Mouse (Mus musculus): ENCODE results near the gene Slc46a3.

Gene Slc46a3

DNA sequence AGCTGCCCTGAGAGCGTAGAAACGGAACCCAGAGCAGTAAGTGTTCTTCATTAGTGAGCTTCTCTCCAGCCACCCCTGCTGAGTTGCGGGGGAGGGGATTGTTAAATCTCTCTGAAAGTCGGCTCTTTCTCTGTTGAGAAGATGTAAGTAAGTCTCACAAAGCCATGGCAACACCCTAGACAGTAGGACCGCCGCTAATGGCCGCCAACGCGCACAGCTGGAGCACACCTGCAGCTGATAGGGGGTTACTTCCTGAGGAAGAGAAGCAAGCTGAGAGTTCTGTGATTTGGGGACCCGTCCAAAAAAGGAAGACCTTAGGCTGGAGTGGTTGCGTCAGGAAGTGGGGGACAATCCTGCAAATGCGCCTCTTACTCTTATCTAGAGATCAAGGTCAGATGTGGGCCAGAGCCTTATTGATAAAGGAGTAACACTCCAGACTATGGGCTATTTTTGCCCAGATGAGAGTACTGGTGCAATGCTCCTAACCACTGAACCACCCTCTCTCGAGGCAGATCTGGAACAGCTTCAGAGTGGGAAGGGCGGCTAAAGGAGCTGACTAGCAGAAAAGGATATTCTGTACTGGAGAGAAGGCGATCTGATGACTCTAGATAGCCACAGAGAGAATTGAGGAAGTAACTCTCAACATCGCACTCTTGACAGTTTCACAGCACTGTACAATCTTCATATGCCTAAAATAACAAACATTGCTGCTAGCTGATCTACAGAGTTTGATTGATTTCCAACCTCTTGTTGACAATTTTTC is 1.0 kb upstream of the Slc46a3 start:
- DNase-seq: peak; percentile 51

GRCm38 (mm10) chr5:147893766-147894454 is 705 bp downstream of the Slc46a3 start:
- peak; percentile 57 for DNase-seq

DNA sequence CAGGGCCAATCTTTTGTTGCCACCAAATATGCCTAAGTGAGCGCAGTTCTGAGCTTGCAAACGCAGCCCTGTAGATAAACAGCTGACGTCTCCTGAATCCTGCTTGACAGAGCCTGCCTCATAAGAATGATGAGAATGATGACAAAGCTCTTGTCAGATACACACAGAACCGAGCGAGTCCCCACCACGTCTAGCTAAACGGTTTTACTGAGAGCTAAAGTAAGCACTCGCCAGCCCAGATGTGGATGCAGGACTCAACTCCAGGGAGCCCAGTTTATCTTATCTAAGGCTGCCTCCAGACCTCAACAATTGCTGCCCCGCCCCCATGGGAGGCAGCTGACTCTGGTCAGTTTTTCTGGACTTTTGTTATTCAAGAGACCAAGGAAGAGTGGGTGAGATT is 1.5 kb downstream of the Slc46a3 start:
- DNase-seq: no peak

DNA sequence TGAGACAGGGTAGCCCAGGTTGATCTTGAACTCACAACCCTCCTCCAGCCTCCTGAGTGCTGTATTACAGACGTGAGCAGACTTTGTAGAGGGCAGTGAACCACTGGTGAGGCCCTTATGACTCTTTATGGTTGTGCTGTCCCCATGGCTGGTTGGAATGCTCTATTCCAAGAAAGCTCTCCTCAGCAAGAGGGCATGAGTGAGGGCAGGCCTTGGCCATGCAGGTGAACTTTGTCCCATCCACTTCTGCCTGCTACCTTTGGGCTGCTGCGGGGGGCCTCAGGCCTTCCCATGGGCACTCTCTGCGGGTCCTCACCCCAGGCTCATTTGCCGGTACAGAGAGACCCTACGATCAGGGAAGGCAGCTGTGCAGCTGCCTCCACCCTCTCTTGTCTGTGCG is 1.9 kb downstream of the Slc46a3 start:
- no peak for DNase-seq

DNA sequence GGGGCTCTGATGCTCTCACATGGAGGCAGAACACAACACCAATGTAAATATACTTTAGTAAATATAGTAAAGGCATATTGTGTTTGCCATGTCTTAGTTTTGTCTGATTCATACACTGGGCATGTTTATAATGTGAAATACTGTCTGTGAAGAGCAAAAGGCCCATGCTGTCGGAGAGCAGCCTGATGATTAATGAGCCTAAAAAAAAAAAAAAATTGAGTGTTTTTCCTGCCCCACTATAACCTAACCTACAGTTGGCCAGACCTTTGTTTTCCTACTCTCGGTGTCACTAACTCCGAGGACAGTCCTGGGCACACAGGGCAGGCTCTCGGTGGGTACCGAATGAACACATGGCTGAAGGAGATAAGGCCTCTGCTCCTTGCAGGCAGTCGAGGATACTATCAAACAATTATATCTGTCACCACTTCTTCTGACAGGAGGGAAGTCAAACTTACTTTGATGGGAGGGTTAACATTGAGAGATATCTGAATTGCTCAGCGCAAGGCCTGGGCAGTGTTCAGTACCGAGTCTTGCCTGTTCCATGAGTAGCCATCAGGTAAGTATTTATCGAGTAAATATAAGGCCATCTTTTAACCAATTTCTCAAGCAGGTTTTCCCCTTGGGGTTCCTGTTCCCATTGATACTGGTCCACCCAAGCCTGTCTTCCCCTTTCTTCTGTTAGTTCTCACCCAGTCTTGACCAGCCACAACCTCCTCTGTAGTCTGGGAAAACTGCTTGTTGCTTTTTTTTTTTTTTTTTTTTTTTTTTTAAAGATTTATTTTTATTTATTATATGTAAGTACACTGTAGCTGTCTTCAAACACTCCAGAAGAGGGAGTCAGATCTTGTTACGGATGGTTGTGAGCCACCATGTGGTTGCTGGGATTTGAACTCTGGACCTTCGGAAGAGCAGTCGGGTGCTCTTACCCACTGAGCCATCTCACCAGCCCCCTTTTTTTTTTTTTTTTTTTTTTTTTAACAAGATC is 6.0 kb downstream of the Slc46a3 start:
- DNase-seq: no peak

DNA sequence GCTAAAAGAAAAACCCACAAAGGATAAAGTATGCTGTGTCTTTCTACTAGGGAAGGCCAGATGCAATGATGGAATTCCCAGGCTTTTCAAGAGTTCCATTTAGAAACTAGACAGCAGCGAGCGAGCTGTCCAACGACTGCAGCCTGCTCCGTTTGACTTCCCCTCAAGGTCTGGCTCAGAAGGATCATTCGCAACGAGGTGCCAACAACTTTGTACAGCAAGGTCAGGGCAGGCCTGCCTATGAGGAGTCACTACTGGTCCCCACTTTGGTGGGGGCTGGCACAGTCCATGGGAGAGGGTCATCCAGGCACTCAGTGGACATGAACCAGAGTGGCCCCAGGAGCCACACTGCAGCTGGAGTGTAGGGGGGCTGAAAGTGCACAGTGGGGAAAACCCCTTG is 11.0 kb downstream of the Slc46a3 start:
- DNase-seq: no peak

DNA sequence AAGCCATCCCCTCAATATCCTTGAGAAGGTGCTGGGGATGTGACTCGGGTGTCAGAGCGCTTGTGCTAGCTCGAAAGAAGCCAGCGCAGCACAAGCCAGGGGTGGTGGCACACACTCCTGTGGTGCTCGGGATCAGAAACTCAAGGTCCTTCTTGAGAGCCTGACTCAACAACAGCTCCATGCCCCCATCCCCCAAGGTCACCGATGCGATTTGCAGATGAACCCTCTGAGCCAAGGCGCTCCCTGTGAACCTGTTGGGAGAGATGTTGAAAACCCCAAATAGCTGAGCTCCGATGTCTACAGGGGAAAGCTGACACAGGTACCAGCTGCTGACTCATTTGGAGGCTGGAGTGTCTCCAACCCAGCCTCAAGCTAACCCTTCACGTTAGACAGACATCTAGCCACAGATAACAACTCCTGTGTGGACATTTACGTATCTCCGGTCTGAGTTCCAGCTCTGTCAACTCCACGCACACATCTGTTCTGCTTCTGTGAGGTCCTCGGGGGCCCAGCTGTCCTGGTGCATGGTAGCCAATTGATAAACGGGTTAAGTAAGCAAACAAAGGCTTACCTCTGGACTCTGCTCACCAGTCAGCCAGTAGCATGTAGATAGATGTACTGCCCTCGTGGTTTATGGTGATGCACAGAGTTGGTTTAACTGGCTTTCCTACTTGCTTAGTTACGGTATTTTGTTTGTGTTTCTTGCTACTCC is 14.5 kb downstream of the Slc46a3 start:
- DNase-seq: no peak

DNA sequence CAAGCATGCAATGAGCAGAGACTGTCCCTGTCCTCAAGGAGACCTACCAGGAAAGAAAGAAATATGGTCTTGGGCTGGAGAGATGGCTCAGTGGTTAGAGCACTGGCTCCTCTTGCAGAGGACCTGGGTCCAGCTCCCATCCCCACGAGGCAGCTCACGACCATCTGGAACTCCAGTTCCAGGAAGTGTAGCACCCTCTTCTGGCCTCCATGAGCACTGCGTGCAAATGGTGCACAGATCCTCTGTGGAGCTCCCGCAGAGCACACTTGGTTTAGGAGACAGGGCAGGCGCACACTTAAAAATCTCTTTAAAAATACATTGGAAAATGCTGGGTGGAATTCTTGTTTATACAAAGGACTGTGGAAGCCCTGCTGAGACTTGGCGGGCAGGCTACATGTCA is 17.1 kb downstream of the Slc46a3 start:
- DNase-seq: peak; percentile 50

GRCm38 (mm10) chr5:147875210-147875609 is 19.4 kb downstream of the Slc46a3 start:
- DNase-seq: no peak

DNA sequence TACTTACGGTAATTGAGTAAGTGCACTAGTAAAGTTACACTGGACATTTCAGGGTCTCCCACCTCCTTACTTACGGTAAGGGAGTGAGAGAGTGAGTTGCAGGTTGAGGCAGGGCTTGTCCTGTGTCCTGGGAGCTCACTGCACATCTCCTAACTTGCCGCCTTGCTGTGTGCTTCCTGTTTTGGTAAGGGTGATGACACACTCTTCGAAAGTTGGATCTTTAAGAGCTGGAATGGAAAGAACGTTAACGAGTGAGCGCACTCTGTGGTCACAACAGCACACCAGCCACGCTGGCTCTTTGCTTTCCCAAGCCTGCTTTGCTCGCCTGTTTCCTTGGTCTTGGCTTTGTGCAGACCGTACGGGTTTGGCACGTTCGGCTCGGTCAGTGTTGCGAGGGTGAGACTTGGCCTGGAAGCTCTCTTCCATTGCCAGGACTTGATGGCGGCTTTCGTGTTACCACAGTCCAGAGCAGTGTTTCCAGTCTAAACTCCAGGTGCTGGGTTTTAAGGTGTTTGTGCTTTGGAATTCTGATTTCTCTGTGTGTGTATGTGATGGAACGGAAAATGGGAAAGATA is 20.0 kb downstream of the Slc46a3 start:
- DNase-seq: no peak

GRCm38 (mm10) chr5:147871091-147871820 is 23.4 kb downstream of the Slc46a3 start:
- DNase-seq: no peak

DNA sequence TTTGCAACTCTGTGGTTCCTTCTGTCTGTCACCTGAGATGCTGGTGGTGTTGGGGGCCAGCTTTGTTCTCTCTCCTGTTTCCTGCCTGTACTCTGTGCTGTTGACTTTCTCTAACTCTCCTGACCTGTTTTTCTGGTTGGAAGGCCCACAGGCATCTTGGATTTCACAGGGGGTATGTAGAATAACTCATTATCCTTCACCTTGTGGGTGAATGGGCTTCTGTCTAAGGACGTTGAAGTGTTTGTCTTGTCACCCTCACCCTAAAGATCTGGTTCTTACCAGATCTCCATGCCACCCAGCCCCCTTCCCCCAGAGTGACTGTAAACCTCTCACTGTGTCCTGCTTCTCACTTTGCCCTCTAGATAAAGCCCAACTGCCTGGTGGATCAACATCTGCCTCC is 24.3 kb downstream of the Slc46a3 start:
- DNase-seq: no peak

DNA sequence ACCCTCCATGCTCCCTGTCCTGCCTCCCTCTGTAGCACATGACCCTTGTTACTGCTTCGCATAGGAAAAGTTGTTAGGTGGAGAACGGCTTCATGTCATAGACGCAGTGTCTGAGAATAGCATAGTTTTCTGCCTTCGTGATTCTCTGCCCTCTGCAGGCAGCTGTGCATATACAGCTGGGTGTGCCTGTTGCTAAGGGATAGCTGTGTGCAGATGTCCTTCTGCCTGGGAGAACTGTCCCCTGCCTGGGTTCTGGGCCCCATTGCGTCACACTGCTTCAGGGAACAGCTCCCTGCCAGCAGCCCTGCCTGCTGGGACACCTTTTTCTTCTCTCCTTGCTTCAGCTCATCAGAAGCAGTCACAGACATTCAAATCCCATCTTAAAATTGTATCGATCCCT is 25.0 kb downstream of the Slc46a3 start:
- no peak for DNase-seq

DNA sequence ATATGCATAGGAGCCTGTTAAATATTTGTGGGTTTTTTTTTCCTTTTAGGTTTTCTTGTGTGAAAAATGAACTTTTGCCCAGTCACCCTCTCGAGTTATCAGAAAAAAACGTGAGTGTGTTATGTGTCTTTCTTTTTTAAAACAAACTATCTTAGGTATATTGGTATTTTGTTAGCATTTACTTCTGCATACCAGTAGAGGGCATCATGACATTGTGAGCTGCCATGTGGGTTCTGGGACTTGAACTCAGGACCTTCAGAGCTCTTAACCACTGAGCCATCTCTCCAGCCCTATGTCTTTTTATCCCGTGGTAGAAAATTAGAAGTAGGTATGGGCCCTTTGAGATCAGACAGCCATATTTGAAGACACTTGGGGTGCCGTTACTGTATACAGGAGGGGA is 25.9 kb downstream of the Slc46a3 start:
- DNase-seq: no peak

DNA sequence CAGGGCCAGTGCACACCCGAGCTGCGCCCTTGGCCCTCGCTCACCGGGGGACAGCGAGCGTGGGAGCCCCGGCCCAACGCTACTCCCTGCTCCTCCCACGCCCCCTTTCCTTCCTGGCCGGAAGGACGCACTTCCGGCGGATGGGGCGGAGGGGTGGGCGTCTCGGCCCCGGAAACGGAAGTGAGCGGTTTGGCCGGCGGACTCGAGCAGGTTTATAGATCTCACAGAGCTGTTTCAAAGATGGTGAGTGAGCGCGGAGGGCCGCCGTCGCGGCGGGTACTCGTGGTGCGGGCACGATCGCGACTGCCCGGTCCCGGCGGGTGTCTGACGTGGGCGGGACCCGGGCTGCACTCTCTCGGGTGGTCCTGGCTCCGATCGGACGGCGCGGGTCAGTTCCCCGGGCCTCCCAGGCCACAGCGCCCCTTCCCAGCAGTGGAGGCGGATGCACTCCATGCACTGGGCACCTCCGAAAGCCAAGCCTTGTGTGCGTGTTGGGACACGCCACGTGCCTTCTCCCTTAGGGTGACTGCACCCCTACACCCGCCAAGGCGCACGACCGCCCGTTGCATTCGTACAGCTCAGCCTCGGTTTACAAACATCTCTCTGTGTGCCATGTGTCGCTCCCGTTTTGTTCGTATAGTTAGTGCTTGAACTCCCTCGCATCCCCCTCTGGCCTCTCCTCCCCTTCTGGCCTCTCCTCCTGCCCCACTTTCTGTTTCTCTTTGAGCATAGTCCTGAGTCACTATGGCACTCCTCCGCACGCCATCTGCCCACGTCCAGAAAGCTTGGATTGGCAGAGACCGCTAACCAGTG is 34.0 kb downstream of the Slc46a3 start, which contains the start of gene Pomp:
TSS of gene Pomp (plus strand) at position 13 of the 813 bp plus-strand sequence.
- peak; percentile 90 for DNase-seq

- DNase-seq: no peak
These were observed 34.6 kb downstream of the Slc46a3 start for GRCm38 (mm10) chr5:147860076-147860448.

GRCm38 (mm10) chr5:147850194-147850593 is 44.4 kb downstream of the Slc46a3 start:
- no peak for DNase-seq

DNA sequence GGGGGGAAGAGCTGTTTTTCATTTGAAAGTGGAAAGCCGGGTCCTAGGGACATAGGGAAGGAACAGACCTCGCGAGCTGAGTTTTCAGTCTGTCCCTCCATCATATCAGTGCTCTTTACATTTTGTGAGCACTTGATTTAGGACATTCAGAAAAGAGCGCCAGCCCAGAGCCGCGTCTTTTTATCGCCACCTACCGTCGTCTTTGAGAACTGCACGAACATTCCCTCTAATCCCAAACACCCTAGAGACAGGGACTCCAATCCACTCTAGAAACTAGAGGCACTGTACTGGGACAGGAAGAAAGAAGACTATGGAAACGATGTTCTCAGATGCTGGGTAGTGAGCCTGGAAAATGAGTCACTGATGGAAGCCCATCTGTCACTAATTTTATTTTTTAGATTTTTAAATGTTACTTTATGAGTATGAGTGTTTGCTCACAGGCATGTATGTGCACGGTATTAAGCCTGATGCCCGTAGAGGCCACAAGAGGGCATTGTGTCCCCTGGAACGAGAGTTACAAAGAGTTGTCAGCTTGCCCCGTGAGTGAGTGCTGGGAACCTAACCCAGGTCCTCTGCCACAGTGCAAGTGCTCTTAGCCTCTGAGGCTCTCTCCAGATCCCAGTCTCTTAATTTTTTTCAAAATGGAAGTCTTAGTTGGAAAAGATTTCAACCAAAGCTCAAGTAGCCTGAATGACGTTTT is 46.3 kb downstream of the Slc46a3 start:
- DNase-seq: peak; percentile 66

GRCm38 (mm10) chr5:147847361-147847760 is 47.3 kb downstream of the Slc46a3 start:
- no peak for DNase-seq

DNA sequence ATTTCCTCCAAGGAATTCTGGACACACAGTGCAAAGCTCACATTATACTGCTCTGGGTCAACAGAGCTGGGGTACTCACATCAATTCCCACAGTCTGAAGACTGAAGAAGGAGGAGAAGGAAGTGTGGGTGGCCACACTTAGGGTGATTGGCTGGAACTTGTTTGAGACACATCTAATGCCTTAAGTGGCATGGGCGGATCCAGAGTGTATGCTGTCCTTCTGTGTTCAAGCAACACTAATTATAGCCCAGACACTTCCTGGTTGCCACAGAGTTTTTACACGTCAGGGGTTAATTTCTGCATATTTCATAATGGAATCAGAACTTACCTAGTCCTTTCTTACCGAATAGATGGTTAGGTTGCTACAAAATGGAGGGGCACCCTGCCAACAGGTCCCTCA is 49.3 kb downstream of the Slc46a3 start:
- DNase-seq: no peak
